Mouse (Mus musculus): Measurements from ENCODE around the gene Acta2. TPM values are rescaled to one million over a fixed set of nuclear protein-coding genes. Genes with fewer than 3 reads are reported as not detected.

The Acta2 gene
- polyA plus RNA-seq (2017; shearing (Covaris generic)): under 1 TPM in 1 of 2 experiments, not detected in 1; 0.14 TPM

GRCm38 (mm10) chr19:34254880-34255681 lies at the start of gene Acta2:
Acta2 (minus strand) TSS chr19:34255590.

DNA sequence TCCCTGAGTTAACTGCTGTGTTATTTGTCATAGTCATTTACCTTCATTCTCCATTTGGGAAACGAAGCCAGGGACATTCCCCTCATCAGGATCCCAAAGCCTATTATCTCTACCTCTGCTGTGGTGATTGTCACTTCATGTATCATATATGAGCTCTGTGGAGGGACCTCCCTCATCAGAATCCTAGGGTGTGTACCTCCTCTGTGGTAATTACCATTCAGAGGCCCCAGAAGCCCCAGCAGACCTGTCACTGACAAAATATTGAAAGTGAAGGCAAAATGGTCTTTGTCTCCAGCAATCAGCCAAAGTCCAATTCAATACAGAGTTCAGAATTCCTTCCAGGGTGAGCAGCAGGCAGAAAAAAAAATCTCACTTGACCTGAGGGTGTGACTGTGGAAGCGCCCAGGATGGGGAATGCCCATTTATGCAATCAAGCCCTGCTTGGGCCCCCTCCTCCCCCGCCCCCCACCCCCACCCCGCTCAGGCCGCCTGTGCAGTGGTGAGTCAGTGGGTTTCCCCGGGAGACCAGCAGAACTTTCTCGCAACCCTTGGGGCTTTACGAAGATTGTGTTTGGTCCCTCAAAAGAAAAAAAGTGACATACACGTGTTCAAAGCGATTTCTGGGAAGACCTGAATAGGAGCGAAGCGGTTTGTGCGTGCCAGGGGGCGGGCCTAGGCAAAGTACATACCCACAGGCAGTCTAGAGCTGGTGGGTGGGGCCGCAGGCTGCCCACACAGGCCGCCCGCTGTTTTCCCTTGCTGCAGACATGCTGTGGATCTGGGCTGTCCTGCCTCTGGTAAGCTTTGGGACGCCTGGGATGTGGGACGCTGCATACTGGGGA lies 34.8 kb upstream of the Acta2 start, which contains the start of gene Fas:
Fas (plus strand) TSS at position 719 of the 842 bp plus-strand sequence.

DNA sequence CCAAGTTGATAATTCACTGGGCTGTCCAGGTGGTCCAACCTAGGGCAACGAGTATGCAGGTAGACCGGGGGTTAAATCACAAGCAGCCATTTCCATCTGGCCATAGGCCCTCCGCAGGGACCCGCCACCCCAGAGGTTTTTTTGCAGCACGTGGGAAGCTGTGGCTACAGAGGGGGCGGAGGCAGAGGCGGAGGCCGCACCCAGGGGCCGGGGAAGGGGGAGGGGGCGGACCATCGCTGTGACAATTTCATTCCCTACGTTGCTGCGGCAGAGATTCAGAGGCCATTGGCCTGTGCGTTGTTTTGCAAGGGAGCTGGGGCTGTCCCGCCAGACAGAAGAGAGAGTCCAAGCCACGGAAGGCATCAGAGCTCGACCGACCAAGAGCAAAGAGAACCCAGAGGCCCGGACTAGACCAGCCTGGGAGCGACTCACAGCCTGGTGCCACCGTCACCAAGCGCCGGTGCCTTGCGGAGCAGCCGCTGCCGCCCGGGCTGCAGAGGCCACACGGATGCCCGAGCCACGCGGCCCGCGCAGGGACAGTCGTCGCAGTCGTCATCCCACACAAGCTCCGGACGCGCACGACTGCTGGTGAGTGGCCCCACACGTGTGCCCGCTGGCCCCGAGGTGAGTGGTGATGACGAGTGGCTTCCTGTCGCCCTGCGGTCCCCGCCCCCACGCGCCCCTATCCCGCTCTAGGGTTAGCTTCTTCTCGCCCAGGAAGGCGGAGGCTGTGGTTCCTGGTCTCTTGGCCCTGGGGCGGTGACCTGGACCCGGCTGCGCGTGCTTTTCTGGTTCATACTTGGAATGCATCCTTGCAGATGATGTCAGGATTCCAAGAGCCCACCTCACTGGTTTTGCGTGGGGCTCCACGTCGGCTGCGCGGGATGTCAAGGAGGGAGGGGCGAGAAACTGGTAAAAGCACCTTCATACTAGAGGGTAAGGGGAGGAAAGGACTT lies 63.1 kb downstream of the Acta2 start, which contains the start of gene Stambpl1:
Stambpl1 (plus strand) TSS at position 222 of the 956 bp plus-strand sequence.

Other genes with a start within 250 kb of the Acta2 start
- gene Lipk, start 247.3 kb downstream of the Acta2 start, polyA plus RNA-seq (2017; shearing (Covaris generic)): under 1 TPM in 1 of 2 experiments, not detected in 1; 0.14 TPM
- not detected for gene Lipn, start 188.2 kb downstream of the Acta2 start, polyA plus RNA-seq (2017; shearing (Covaris generic))
- under 1 TPM in 1 of 2 experiments, not detected in 1; 0.25 TPM for gene Lipm, start 154.7 kb downstream of the Acta2 start, polyA plus RNA-seq (2017; shearing (Covaris generic))
- under 1 TPM; 0.16 to 0.23 TPM for gene Ankrd22, start 89.5 kb downstream of the Acta2 start, polyA plus RNA-seq (2017; shearing (Covaris generic))
- 10 to 100 TPM; 87.6 to 89.5 TPM for gene Stambpl1, start 63.4 kb downstream of the Acta2 start, polyA plus RNA-seq (2017; shearing (Covaris generic))
- gene Fas, start 35.1 kb upstream of the Acta2 start, polyA plus RNA-seq (2017; shearing (Covaris generic)): 100 to 1,000 TPM in 1 of 2 experiments, 10 to 100 TPM in 1; 71.8 to 105 TPM
- not detected for gene Ch25h, start 219.6 kb upstream of the Acta2 start, polyA plus RNA-seq (2017; shearing (Covaris generic))